Mouse (Mus musculus) ES-Bruce4 (cell line): ENCODE results near the gene Copb2. TPM values are rescaled to one million over a fixed set of nuclear protein-coding genes. Genes with fewer than 3 reads are reported as not detected.

ENCODE experiments used
- H3K27ac ChIP-seq: 2 replicates; pipeline ENCODE4 v1.5.1; 2012; ENCODE audit warnings: low read length, inconsistent platforms; ENCODE audit not compliant: insufficient read depth
- H3K27me3 ChIP-seq: 2 replicates; pipeline ENCODE4 v1.6.1; 2012; ENCODE audit warnings: mild to moderate bottlenecking, low read length, inconsistent platforms; ENCODE audit not compliant: control insufficient read depth, poor library complexity, insufficient read depth, severe bottlenecking
- H3K36me3 ChIP-seq: 2 replicates; pipeline ENCODE4 v1.6.1; 2012; ENCODE audit warnings: inconsistent platforms, mild to moderate bottlenecking, low read length, moderate library complexity; ENCODE audit not compliant: control insufficient read depth, poor library complexity, insufficient read depth, severe bottlenecking
- H3K4me1 ChIP-seq: one replicate; pipeline ENCODE4 v1.8.1; 2011; ENCODE audit warnings: low read length; ENCODE audit not compliant: control insufficient read depth, insufficient read depth
- H3K4me3 ChIP-seq: 2 replicates; pipeline ENCODE4 v1.5.1; 2011; ENCODE audit warnings: low read depth, mild to moderate bottlenecking, low read length
- H3K9ac ChIP-seq: 2 replicates; pipeline ENCODE4 v1.6.1; 2012; ENCODE audit warnings: low read depth, mild to moderate bottlenecking, inconsistent platforms; ENCODE audit not compliant: poor library complexity, severe bottlenecking
- H3K9me3 ChIP-seq: replicated peaks from 2 replicates; pipeline ENCODE4 v1.6.1; 2012; ENCODE audit warnings: mild to moderate bottlenecking, low read length, inconsistent platforms; ENCODE audit not compliant: control insufficient read depth, poor library complexity, insufficient read depth, severe bottlenecking
- CTCF ChIP-seq: IDR thresholded peaks from one replicate; pipeline ENCODE4 v1.8.1; 2011; ENCODE audit warnings: low read depth, low read length
- EP300 ChIP-seq: IDR thresholded peaks from 2 replicates; pipeline ENCODE4 v1.6.1; 2011; ENCODE audit warnings: low read depth, low read length; ENCODE audit not compliant: insufficient read depth
- POLR2A ChIP-seq: IDR thresholded peaks from one replicate; pipeline ENCODE4 v1.8.1; 2011; ENCODE audit warnings: low read length; ENCODE audit not compliant: insufficient read depth
- polyA plus RNA-seq: library from polyadenylated mRNA; stranded (reverse); fragments of >200 nt; gene quantifications from 2 replicates; pipeline ENCODE4 v1.2.4, GENCODE M21; 2011; ENCODE audit warnings: low read depth; ENCODE audit not compliant: missing spikeins, insufficient read depth, insufficient read length

Copb2 gene
- polyA plus RNA-seq, 1 experiment: 146 TPM

DNA sequence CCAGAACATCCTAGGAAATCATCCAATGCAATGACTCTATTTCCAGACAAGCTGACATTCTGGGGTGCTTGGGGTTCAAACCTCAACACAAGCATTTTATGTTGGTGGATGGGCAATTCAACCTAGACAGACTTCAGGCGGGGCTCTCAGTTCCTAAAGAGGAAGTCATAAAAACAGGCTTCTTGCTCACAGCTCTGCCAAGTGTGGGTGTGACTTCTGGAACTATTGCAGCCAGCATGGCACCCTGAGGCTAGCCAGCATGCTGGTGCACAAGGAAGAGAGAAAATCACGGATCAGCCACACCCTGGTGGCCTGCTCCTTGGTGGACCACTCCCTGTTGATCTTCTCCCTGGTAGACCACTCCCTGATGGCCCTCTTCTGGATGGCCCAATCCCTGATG lies 32.5 kb upstream of the Copb2 start:
- Histone ChIP-seq H3K27me3 (no peaks in the 10 kb centered on the region), H3K4me3 (no peak overlapping the region), H3K9me3 (peaks cover 7% of the 10 kb centered on the region; the same call in 1 of the 2 replicates), H3K9ac (no peak overlapping the region), H3K27ac (no peak overlapping the region), H3K4me1 (no peaks in the 10 kb centered on the region), H3K36me3 (no peaks in the 10 kb centered on the region)
- TF ChIP-seq CTCF (no peak), EP300 (no peak), POLR2A (no peak)

DNA sequence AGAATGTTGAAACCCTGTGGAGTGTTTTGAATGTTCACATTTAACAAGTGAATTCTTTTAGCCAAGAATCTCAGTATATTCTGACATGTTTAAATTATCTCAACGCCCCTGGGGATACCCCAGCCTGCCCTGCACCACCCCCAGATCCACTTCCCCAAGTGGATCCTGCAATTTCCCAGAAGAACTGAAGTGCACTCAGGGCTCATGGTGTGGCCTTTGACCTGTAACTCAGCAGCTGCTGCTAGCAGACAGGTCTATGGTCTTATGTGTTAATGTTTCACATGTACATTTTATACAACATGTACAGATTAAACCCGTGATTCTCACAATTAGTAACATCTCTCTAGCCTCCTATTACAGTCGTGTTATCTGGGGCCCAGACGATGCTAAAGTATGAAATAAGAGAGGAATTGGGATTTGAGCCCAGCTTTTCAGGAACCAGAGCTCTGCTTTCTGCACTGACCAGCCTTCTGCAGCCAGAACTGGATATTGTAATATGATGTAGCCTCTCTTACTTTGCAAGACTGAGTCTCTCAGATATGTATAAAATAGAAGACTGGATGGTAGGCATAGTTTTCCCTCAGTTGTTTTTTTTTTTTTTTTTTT lies 28.7 kb upstream of the Copb2 start:
- H3K9me3 ChIP-seq: peaks cover 7% of the 10 kb centered on the region; the same call in 1 of the 2 replicates
- no peak overlapping the region for H3K27ac ChIP-seq
- no peaks in the 10 kb centered on the region for H3K36me3 ChIP-seq
- no peaks in the 10 kb centered on the region for H3K4me1 ChIP-seq
- no peak overlapping the region for H3K9ac ChIP-seq
- TF ChIP-seq EP300: no peak
- H3K4me3 ChIP-seq: no peak overlapping the region
- H3K27me3 ChIP-seq: no peaks in the 10 kb centered on the region

DNA sequence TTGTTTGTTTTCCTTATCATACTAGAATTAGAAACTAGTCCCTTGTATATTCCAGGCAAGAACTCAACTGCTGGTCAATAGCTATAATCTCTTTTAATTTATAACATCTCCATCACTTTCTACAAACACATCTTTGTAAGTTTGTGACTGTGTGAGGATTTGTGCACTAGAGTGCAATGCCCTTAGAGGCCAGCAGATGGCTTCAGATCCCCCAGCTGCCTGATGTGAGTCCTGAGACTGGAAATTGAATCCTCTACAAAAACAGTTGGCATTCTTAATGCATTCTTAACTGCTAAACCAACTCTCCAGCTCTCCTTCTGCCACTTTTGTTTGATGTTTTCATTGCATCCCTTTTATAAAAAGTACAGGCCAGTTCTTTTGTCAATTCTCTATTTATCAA lies 27.8 kb upstream of the Copb2 start:
- Histone ChIP-seq H3K4me3 (no peak overlapping the region), H3K4me1 (no peaks in the 10 kb centered on the region), H3K9me3 (peaks cover 7% of the 10 kb centered on the region; the same call in 1 of the 2 replicates), H3K27me3 (no peaks in the 10 kb centered on the region), H3K36me3 (no peaks in the 10 kb centered on the region), H3K27ac (no peak overlapping the region), H3K9ac (no peak overlapping the region)
- TF ChIP-seq CTCF (peak; percentile 35), POLR2A (no peak)

DNA sequence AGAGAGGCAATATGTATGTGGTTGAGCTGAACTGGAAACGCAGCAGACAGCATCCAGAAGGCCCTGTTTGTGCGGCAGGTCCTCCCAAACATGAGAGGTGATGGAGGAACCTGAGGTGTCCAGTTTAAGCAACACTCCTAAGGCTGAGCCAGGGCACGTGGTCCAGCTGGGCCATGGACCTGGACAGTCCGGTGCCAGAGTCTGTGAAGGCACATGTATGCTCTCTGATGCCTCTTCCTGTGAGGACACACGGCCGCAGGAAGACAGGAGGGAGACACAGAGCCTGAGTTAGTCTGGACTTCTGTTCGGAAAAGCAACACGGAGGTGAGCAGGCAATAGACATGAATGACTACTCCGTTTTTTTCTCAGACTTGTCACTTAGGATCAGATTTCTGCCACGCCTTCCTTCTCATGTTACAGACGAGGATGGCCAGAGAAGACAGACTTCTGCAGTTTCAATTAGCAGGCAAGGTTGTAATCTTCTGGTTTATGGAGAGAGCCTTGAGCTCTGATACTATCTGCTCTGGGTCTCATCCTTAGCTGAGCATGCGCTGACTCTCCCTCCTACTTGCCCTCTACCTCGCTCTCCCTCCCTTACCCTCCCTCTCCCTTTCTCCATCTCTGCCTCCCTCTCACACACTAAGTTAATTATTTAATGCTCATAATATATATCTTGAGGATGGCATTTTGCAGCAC lies 25.4 kb upstream of the Copb2 start:
- Histone ChIP-seq H3K27me3 (no peaks in the 10 kb centered on the region), H3K9ac (no peak overlapping the region), H3K9me3 (0 out of 2 replicates have a peak, but pooled peaks cover under 1% of the 10 kb centered on the region), H3K27ac (no peak overlapping the region), H3K36me3 (no peaks in the 10 kb centered on the region), H3K4me1 (no peaks in the 10 kb centered on the region), H3K4me3 (no peak overlapping the region)
- no peak for TF ChIP-seq POLR2A
- TF ChIP-seq EP300: no peak
- TF ChIP-seq CTCF: no peak

DNA sequence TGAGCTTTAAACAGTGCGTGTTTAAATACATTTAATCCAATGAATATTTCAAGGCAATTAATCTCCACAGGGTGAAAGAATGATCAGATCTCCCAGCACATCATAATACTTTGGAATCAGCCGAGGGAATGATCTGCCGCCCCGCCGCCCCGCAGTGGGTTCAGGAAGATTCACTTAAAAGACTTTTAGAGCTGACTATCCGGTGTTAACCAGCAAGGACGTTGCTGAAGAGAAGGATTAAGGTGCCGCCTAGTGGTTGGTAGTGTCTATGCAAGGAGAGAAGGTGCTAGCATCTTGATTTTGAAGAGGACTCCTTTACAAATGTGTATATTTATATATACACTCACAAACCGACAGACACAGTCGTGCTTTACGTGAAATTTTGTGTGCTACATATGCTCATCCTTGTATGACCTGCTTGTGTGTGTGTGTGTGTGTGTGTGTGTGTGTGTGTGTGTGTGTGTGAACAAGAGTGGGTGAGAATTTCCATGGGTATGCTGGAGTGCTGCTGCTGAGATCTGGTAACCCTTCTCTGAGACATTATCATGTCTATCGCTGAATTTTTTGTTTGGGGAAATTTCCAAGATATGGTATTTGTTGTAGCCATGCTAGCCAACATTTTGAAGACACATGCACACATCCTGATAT lies 24.7 kb upstream of the Copb2 start:
- Histone ChIP-seq H3K4me1 (no peaks in the 10 kb centered on the region), H3K9ac (no peak overlapping the region), H3K4me3 (no peak overlapping the region), H3K36me3 (no peaks in the 10 kb centered on the region), H3K27ac (no peak overlapping the region), H3K9me3 (no peaks in the 10 kb centered on the region), H3K27me3 (no peaks in the 10 kb centered on the region)
- TF ChIP-seq POLR2A (no peak), EP300 (no peak), CTCF (peak; percentile 7)

DNA sequence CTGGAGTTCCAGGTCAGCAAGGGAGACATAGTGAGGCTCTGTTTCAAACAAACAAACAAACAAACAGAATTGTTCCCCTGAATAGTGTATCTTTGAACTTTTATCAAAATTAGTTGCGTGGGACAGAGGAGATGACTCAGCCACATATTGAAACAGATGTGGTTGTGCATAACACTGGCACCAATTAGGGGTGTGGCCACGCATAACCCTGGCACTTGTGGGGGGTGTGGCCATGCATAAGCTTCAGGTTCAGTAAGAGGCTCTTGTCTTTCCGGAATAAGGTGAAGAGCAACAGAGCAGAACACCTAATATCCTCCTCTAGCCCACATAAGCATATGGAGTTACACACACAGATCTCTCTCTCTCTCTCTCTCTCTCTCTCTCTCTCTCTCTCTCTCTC lies 19.5 kb upstream of the Copb2 start:
- TF ChIP-seq POLR2A (no peak), EP300 (no peak), CTCF (no peak)
- Histone ChIP-seq H3K36me3 (no peaks in the 10 kb centered on the region), H3K4me3 (no peak overlapping the region), H3K4me1 (no peaks in the 10 kb centered on the region), H3K27ac (no peak overlapping the region), H3K27me3 (no peaks in the 10 kb centered on the region), H3K9ac (no peak overlapping the region), H3K9me3 (no peaks in the 10 kb centered on the region)
